Mouse (Mus musculus): ENCODE data around the gene Sec14l3. TPM values are rescaled to one million over a fixed set of nuclear protein-coding genes. Genes with fewer than 3 reads are reported as not detected.

Gene Sec14l3
- polyA plus RNA-seq, 1 experiment from 2014 or later = 0.86 TPM

GRCm38 (mm10) chr11:4035916-4036315 lies 28.7 kb upstream of the Sec14l3 start:
- Histone ChIP-seq H3K27me3 (no peaks in the 10 kb centered on the region), H3K4me2 (no peak overlapping the region), H3K9ac (no peak overlapping the region), H3K4me1 (replicated peaks) (no peaks in the 10 kb centered on the region), H3K9me3 (no peaks in the 10 kb centered on the region), H3K36me3 (no peaks in the 10 kb centered on the region), H3K27ac (replicated peaks) (no peak overlapping the region), H3K4me3 (no peak overlapping the region)
- ATAC-seq (ENCODE audit: low FRiP score, low read depth) = no peak
- WGBS = 93% methylated on average over 6 of the region's 6 CpGs

GRCm38 (mm10) chr11:4036365-4037084 lies 28.1 kb upstream of the Sec14l3 start:
- no peaks in the 10 kb centered on the region for H3K9me3 ChIP-seq
- no peaks in the 10 kb centered on the region for H3K36me3 ChIP-seq
- ATAC-seq (ENCODE audit: low FRiP score, low read depth) = no peak
- H3K4me1 ChIP-seq (replicated peaks) = no peaks in the 10 kb centered on the region
- no peak overlapping the region for H3K4me2 ChIP-seq
- no peaks in the 10 kb centered on the region for H3K27me3 ChIP-seq
- H3K27ac ChIP-seq (replicated peaks) = no peak overlapping the region
- WGBS = 78% methylated on average over 9 of the region's 9 CpGs
- H3K4me3 ChIP-seq = no peak overlapping the region
- no peak overlapping the region for H3K9ac ChIP-seq

DNA sequence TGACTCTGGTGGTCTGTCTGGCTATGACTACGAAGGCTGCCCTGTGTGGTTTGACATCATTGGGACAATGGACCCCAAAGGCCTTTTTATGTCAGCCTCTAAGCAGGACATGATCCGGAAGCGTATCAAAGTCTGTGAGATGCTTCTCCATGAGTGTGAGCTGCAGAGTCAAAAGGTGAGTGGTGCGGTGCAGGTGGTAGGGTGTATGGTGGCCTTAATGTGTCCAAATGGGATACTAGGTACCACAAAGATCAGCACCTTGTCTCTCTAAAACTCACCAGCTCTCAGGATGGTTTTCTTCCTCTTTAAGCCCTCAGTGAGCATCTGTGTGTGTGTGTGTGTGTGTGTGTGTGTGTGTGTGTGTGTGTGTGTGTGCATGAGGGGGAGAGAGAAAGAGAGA lies 24.7 kb upstream of the Sec14l3 start:
- Histone ChIP-seq H3K4me3 (no peak overlapping the region), H3K4me1 (replicated peaks) (no peaks in the 10 kb centered on the region), H3K36me3 (no peaks in the 10 kb centered on the region), H3K9me3 (no peaks in the 10 kb centered on the region), H3K27me3 (no peaks in the 10 kb centered on the region), H3K9ac (no peak overlapping the region), H3K27ac (replicated peaks) (no peak overlapping the region), H3K4me2 (no peak overlapping the region)
- 93% methylated on average over 4 of the region's 4 CpGs for WGBS
- no peak for ATAC-seq (ENCODE audit: low FRiP score, low read depth)

- Histone ChIP-seq H3K9me3 (no peaks in the 10 kb centered on the region), H3K4me2 (no peak overlapping the region), H3K9ac (no peak overlapping the region), H3K4me1 (replicated peaks) (no peaks in the 10 kb centered on the region), H3K27ac (replicated peaks) (no peak overlapping the region), H3K4me3 (no peak overlapping the region), H3K36me3 (no peaks in the 10 kb centered on the region), H3K27me3 (no peaks in the 10 kb centered on the region)
- WGBS = 87% methylated on average over 6 of the region's 6 CpGs
- ATAC-seq (ENCODE audit: low FRiP score, low read depth) = no peak
Measured at GRCm38 (mm10) chr11:4041123-4041625, 23.5 kb upstream of the Sec14l3 start.

GRCm38 (mm10) chr11:4043081-4043480 lies 21.6 kb upstream of the Sec14l3 start:
- no peaks in the 10 kb centered on the region for H3K27me3 ChIP-seq
- no peak overlapping the region for H3K4me3 ChIP-seq
- ATAC-seq (ENCODE audit: low FRiP score, low read depth) = no peak
- H3K4me1 ChIP-seq (replicated peaks) = no peaks in the 10 kb centered on the region
- H3K9ac ChIP-seq = no peak overlapping the region
- H3K36me3 ChIP-seq = no peaks in the 10 kb centered on the region
- no peak overlapping the region for H3K27ac ChIP-seq (replicated peaks)
- no peak overlapping the region for H3K4me2 ChIP-seq
- no peaks in the 10 kb centered on the region for H3K9me3 ChIP-seq
- WGBS = 93% methylated on average over 7 of the region's 7 CpGs

GRCm38 (mm10) chr11:4046526-4046925 lies 18.1 kb upstream of the Sec14l3 start:
- H3K36me3 ChIP-seq = no peaks in the 10 kb centered on the region
- no peak overlapping the region for H3K4me3 ChIP-seq
- WGBS = 57% methylated on average over 5 of the region's 5 CpGs
- H3K4me2 ChIP-seq = no peak overlapping the region
- H3K9ac ChIP-seq = no peak overlapping the region
- no peak overlapping the region for H3K27ac ChIP-seq (replicated peaks)
- H3K27me3 ChIP-seq = no peaks in the 10 kb centered on the region
- ATAC-seq (ENCODE audit: low FRiP score, low read depth) = no peak
- no peaks in the 10 kb centered on the region for H3K9me3 ChIP-seq
- H3K4me1 ChIP-seq (replicated peaks) = no peaks in the 10 kb centered on the region

- 93% methylated on average over 2 of the region's 2 CpGs for WGBS
- H3K36me3 ChIP-seq = no peaks in the 10 kb centered on the region
- H3K9me3 ChIP-seq = no peaks in the 10 kb centered on the region
- no peak overlapping the region for H3K4me2 ChIP-seq
- H3K4me1 ChIP-seq (replicated peaks) = no peaks in the 10 kb centered on the region
- ATAC-seq (ENCODE audit: low FRiP score, low read depth) = no peak
- H3K27me3 ChIP-seq = no peaks in the 10 kb centered on the region
- no peak overlapping the region for H3K9ac ChIP-seq
- H3K27ac ChIP-seq (replicated peaks) = no peak overlapping the region
- no peak overlapping the region for H3K4me3 ChIP-seq
Measured at GRCm38 (mm10) chr11:4047766-4048165, 16.9 kb upstream of the Sec14l3 start.

DNA sequence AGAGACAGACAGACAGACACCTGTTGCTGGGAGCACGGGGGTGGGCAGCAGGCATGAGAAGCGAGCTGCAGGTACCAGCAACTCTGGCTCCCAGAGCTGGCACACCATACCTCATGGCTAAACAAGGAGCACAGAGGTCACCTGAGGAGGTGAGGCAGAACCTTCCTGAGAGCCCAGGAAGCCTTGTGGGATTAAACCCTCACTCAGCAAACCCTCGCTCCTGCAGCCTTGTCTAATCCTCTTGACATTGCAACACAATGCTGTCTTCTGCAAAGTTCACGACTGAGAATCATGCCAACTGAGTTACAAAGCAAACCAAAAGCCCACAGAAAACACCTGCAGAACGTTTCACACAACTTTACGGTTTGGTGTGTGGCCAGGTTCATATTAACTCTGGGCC lies 16.2 kb upstream of the Sec14l3 start:
- H3K27me3 ChIP-seq = no peaks in the 10 kb centered on the region
- 90% methylated on average over 6 of the region's 6 CpGs for WGBS
- H3K27ac ChIP-seq (replicated peaks) = no peak overlapping the region
- no peak overlapping the region for H3K4me2 ChIP-seq
- no peaks in the 10 kb centered on the region for H3K4me1 ChIP-seq (replicated peaks)
- no peaks in the 10 kb centered on the region for H3K9me3 ChIP-seq
- no peak overlapping the region for H3K9ac ChIP-seq
- ATAC-seq (ENCODE audit: low FRiP score, low read depth) = no peak
- H3K36me3 ChIP-seq = no peaks in the 10 kb centered on the region
- no peak overlapping the region for H3K4me3 ChIP-seq

GRCm38 (mm10) chr11:4053586-4053985 lies 11.1 kb upstream of the Sec14l3 start:
- Histone ChIP-seq H3K4me3 (no peak overlapping the region), H3K9ac (no peak overlapping the region), H3K4me1 (replicated peaks) (no peaks in the 10 kb centered on the region), H3K27ac (replicated peaks) (no peak overlapping the region), H3K9me3 (no peaks in the 10 kb centered on the region), H3K4me2 (no peak overlapping the region), H3K27me3 (no peaks in the 10 kb centered on the region), H3K36me3 (no peaks in the 10 kb centered on the region)
- 18% methylated on average over 5 of the region's 5 CpGs for WGBS
- ATAC-seq (ENCODE audit: low FRiP score, low read depth) = no peak

- H3K27ac ChIP-seq (replicated peaks) = no peak overlapping the region
- H3K27me3 ChIP-seq = no peaks in the 10 kb centered on the region
- no peaks in the 10 kb centered on the region for H3K4me1 ChIP-seq (replicated peaks)
- H3K4me3 ChIP-seq = no peak overlapping the region
- no peak for ATAC-seq (ENCODE audit: low FRiP score, low read depth)
- H3K9me3 ChIP-seq = no peaks in the 10 kb centered on the region
- no peak overlapping the region for H3K9ac ChIP-seq
- no peaks in the 10 kb centered on the region for H3K36me3 ChIP-seq
- no peak overlapping the region for H3K4me2 ChIP-seq
- WGBS = 82% methylated on average over 5 of the region's 5 CpGs
Measured at GRCm38 (mm10) chr11:4060866-4061575, 3.6 kb upstream of the Sec14l3 start.

- H3K9ac ChIP-seq = no peak overlapping the region
- no peak overlapping the region for H3K4me2 ChIP-seq
- no peak overlapping the region for H3K4me3 ChIP-seq
- 93% methylated on average over 4 of the region's 4 CpGs for WGBS
- no peaks in the 10 kb centered on the region for H3K27me3 ChIP-seq
- H3K36me3 ChIP-seq = no peaks in the 10 kb centered on the region
- no peak for ATAC-seq (ENCODE audit: low FRiP score, low read depth)
- no peaks in the 10 kb centered on the region for H3K9me3 ChIP-seq
- no peak overlapping the region for H3K27ac ChIP-seq (replicated peaks)
- H3K4me1 ChIP-seq (replicated peaks) = no peaks in the 10 kb centered on the region
Measured at GRCm38 (mm10) chr11:4062523-4062922, 2.1 kb upstream of the Sec14l3 start.

GRCm38 (mm10) chr11:4062981-4063380 lies 1.7 kb upstream of the Sec14l3 start:
- H3K9me3 ChIP-seq = no peaks in the 10 kb centered on the region
- H3K36me3 ChIP-seq = no peaks in the 10 kb centered on the region
- no peak for ATAC-seq (ENCODE audit: low FRiP score, low read depth)
- H3K4me3 ChIP-seq = no peak overlapping the region
- no peaks in the 10 kb centered on the region for H3K27me3 ChIP-seq
- WGBS = 72% methylated on average over 6 of the region's 6 CpGs
- H3K27ac ChIP-seq (replicated peaks) = no peak overlapping the region
- no peak overlapping the region for H3K9ac ChIP-seq
- no peak overlapping the region for H3K4me2 ChIP-seq
- H3K4me1 ChIP-seq (replicated peaks) = no peaks in the 10 kb centered on the region

All from hindbrain, embryonic 15.5 days (tissue).